Mouse (Mus musculus) monocyte, adult 5-6 weeks (primary cell): Measurements from ENCODE around the gene Ugt2a3. TPM values are rescaled to one million over a fixed set of nuclear protein-coding genes. Genes with fewer than 3 reads are reported as not detected.
"Not testable (repeated sequence)": the region's sequence is repeated elsewhere in the genome, so short reads cannot be mapped to it uniquely, and the experiment has no call there.

ENCODE experiments used
- ATAC-seq: fragments of 153-309, 156-312 bp; replicated peaks from 2 replicates; pipeline ENCODE4 v1.8.0; 2017; ENCODE audit warnings: mild to moderate bottlenecking; ENCODE audit not compliant: low TSS enrichment, insufficient number of reproducible peaks, severe bottlenecking, poor library complexity, low FRiP score
- total RNA-seq: library from RNA; stranded (forward); fragments of 200-1000, 200-491, 200-594 nt; gene quantifications from 3 replicates; pipeline ENCODE4 v1.2.3, GENCODE M21; 2017

Gene Ugt2a3
- total RNA-seq: not detected in 3 replicates

DNA sequence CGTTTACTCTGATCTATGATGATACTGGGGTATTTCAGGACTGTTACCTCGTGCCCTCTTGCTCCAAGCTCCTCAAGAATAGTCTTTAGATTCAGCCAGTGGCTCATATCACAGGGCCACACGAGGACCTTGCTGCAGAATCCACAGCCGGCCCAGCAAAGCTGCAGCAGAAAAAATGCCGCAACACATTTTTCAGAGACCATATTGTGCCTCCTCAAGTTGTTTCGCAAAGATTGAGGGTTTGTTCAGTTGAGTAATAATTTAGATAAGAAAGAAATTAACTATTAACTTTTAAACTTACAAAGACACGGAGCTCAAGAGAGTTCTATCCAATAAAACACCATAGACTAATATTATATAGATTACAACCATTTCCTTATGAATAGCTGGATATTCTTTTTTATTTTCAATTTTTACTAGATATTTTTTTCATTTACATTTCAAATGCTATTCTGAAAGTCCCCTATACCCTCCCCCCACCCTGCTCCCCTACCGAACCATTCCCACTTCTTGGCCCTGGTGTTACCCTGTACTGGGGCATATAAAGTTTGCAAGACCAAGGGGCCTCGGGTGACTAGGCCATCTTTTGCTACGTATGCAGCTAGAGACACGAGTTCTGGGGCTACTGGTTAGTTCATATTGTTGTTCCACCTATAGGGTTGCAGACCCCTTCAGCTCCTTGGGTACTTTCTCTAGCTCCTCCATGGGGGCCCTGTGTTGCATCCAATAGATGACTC is at the start of gene Ugt2a3:
Ugt2a3 (minus strand) TSS at position 235 of the 737 bp plus-strand sequence.
- ATAC-seq: no peak

DNA sequence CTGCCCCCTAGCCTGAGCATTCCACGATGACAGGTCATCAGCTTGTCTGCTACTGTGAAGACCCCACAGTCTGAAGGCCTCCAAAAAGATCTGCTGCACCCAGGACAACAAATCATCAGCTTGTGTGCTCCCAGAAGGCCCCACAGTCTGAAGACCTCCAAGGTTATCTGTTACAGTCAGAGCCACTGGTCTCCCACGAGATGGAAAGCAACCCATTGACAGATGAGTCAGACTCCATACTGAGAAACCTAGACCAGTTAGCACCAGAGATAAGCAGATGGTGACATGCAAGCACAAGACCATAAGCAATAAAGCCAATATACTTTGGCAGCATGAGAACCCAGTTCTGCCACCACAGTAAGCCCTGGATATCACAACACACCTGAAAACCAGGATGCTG is 43.2 kb upstream of the Ugt2a3 start:
- no peak for ATAC-seq

DNA sequence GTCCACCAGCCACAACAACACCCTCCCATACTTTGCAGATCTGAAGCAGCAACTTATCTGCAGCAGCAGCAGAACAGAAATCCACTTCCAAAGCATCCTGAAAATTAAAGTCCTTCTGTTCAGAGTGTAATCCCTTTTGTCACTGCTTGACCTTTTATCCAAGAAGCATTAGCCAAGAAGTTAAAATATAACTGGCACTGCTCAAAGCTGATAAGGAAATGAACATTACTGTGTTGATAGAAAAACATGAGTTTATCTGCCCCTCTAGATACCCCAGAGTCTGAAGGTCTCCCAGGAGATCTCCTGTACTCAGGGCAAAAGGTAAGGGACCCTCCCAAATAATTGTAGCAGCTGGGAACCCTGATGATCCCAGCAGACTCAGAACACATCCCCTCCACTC is 42.8 kb upstream of the Ugt2a3 start:
- ATAC-seq: no peak

DNA sequence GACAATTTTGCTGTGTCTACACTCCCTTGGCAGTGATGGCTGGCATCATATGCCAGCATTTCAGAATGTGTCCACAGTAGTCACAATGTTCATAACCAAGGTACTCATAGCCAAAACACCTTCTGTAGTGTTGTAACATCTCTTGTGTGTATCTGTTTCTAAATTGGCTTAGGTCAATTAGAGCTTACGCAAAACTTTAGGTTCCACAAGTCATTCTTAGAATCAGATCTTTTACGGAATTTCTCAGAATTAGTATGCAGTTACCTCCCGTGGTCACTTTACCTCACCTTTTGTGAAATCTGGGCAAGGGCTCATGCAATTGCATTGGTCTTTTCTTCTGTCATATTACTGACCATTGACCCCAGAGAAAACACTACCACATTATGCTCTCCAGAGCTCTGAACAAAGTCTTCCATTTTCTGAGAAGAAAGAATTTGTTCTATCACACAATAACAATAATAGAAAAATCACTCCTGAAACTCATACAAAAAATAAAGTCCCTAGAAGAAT is 38.9 kb upstream of the Ugt2a3 start:
- no peak for ATAC-seq

DNA sequence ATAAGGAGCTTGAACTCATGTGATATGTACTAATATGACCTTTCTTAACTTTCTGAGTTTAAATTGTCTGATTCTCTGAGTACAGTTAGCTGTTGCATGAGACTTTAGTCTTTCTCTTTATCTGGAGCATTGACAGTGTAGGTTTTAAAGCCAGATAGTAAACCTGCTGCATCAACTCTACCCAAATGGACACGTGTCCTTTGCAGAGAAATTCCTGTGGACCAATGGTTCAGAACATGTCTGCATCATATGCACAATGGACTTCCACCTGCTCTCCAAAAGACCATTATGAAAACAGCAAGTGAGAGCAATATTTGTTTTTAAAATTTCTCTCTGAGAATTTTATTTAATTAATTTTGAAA is 36.5 kb upstream of the Ugt2a3 start:
- no peak for ATAC-seq

DNA sequence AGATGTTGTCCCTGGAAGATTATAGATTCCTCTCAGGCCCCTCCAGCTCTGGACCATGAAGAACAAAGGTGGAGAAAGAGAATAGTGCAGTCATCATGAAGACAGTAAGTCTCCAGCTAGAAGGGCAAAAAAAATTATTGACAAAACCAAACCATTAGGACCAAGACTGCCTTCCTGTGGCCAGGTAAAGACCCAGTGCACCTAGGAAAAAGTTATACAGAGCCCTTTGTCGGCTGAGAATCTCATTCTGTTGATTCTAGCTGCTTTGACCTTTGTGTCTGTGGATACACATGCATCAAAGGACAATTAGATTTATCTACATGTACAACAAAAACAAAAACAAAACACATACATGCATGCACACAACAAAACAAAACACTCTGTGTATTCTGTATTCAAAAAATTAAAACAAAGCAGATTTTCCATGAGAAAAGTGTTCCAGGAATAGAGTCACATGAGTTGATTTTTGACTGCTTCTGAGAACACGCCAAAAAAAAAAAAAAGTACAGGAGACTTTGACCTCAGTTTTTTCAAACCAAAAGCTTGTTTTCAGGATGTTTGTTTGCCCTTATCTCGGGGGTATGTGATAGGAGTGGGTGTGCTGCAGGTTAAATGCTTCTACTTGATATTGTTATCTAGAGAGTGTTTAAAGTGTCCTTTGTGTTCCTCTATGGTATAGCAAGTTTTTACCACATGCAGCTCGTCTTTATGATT is 36.0 kb upstream of the Ugt2a3 start:
- ATAC-seq: not testable (repeated sequence)

DNA sequence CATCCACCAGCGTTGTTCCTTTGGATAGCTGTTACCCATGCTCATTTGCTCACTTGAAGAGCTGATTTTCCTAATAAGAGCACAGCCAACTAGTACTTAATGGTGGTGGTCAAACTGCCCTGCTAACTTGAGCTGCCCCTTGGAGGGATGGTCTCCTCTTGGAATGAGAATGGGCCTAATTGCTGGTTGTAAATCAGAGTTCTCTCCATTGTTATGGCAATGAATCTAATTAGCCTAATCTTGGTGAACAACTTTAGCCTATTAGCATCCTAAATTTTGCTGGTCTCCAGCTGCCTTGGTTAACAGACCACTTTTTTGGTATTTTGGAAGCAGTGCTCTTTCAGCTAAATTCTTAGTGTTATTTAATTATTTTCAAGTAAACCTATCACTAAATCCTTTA is 13.4 kb upstream of the Ugt2a3 start:
- no peak for ATAC-seq

DNA sequence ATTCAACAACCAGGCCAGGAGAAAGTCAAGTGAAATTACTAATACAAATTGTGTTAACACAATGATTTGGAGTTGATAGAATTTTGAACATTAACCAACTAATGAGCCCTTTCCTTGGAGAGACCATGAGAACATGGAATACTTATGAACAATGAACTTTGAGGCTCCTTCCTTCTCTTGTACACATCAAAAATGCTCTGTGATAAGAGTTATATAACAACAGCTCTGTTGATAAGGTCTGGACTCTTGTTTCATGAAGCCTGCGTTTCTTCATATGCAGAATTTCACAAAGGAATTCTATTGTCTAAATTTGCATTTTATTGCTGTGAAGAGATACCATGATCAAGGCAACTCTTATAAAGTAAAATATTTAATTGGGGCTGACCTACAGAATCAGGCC is 12.2 kb upstream of the Ugt2a3 start:
- ATAC-seq: not testable (repeated sequence)

DNA sequence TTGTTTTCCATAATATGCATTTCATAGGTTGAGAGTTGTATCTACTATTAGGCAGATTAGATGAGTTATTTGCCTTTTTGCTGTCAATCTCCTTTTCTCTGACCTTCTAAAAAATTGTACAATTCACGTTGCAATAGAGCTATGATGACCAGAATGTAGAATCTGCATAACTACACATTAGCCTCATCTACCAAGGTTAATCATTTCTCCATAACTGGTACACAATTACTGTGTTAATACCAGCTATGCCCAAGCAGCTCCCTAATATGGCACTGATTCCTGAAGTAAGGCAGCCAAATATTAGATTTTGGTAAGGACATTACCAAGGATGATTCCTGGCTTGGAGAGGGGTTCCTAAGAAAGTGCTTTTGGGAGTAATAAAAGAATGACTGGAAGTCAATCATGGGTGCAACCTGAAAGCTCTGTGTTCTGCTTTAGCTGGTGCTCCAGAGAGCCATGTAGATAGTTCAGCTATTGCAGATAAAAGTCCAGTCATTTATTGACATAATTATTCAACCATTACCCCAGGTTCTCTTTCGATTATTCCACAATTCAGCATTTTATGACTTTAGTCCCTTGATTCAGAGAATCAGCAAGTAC is 10.6 kb upstream of the Ugt2a3 start:
- ATAC-seq: not testable (repeated sequence)

DNA sequence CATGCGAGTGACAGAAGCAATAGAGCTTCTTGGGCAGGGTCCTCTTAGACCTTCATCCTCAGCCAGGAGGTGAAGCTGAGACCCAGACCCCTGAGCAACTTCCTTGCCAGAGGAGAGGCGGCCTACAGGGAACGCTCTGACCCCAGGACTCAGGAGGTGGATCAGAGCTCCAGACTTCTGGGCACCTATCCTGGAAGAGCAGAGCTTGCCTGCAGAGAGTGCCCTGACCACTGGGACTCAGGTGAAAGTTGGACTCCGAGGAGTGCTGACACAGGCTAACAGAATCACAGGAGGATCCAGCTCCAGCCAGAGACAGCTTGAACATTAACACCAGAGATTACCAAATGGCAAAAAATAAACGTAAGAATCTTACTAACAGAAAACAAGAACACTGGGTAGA is 3.5 kb upstream of the Ugt2a3 start:
- no peak for ATAC-seq

DNA sequence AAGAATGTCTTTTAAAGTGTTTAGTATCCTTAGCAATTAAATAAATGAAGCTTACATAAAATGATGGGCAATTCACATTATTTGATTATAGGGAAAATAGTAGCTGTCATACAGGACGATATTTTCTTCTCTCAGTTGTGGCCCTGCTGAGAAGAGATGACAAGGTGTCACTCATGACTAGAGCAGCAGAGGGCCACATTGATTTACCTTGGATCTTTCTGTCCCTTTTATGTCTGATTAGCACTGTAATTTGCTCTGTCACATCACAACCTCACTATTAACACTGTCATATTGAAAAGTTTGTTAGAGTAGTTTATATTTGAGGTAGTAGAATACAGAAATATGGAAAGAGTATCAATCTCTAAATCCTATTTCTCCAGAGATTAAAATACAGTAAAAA is 1.8 kb downstream of the Ugt2a3 start:
- ATAC-seq: no peak

DNA sequence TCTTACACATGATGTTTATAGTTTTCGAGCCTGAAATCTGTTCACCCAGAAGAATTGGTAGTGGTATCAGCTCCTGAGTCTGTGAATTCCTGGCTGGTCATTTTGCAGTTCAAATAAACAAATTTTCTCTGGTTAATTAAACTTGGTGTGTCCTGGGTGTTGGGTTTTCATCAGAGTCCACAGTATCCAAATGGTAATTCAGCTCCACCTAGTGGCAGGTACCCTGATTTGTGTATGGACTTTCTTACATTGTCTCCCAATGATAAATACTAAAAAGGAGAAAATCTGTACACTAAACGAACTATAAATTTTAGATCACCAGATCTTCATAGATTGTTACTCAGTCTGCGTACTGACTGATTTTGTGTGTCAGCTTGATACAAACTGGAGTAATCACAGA is 3.4 kb downstream of the Ugt2a3 start:
- no peak for ATAC-seq

DNA sequence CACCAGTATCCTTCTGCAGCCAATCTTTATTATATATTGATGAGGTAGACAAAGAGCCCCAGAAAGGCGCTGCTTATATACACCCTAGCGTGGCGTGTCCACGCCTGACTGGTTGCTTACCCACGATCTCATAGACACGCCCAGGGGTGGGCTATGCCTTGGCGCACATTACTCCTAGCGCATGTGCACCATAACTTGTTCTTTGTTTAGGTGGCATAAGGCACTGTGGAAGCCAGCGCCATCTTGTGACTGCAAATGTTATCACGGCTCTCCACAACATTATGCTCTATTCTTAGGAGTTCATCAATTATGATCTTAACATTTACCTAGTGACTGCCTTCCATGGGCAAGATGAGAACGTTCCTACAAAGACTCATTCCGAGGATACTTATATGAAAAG is 25.6 kb downstream of the Ugt2a3 start:
- no peak for ATAC-seq

DNA sequence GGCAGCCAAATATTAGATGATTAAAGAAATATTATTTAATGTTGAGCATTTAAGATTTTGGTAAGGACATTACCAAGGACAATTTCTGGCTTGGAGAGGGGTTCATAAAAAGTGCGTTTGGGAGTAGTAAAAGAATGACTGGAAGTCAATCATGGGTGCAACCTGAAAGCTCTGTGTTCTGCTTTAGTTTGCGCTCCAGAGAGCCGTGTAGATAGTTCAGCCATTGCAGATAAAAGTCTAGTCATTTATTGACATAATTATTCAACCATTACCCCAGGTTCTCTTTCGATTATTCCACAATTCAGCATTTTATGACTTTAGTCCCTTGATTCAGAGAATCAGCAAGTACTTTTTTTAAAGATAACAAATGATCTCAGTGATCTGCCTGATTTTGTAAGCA is 50.8 kb downstream of the Ugt2a3 start:
- not testable (repeated sequence) for ATAC-seq

DNA sequence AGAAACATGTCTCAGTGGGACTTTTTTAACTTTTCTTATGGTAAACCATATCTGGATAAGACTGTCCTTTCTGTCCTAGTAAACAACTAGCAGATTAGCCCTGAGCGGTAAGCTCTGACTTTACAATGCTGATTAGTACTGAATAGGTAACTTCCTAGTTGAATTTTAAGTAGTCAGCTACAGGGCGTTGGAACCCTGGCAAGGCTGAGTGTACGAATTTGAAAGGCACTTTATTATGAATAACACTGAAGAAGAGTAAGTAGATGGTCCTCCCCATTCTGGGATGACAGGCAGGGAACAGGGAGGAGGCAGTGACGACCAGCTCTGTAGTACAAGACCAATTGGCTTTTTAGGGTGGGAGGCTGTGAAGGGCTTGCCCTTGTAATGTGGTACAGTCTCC is 61.0 kb downstream of the Ugt2a3 start:
- not testable (repeated sequence) for ATAC-seq

DNA sequence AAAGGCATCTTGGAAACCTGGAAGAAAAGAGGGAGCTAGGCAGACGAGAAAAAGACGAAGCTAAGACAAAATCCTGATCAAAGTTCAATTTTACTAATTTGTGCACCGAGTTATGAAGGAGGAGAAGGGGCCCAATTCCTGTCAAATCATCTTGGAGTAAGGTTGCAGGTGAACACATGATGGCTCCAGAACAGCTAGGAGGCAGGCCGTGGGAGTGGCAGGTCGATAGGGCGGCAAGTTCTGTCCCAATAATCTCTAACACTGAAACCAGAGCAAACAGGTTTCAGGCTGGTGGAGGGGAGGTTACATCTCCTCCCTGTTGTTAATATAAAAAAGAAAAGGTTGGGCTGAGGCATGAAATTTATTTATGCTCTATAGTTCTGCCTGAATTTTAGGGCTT is 61.4 kb downstream of the Ugt2a3 start:
- no peak for ATAC-seq
